Mouse (Mus musculus) neural tube, embryonic 14.5 days (tissue): ENCODE results near the gene Hcfc2. TPM values are rescaled to one million over a fixed set of nuclear protein-coding genes. Genes with fewer than 3 reads are reported as not detected.
A peak's percentile ranks its signal among the peaks of the same experiment; 100 is the strongest.

Source experiments
- ATAC-seq: fragments of 200-750 bp; cut with Nextera tagmentation; 2 replicates; pipeline ENCODE4 v1.8.0; 2017; ENCODE audit warnings: low read depth, mild to moderate bottlenecking, moderate TSS enrichment, moderate library complexity
- H3K27ac ChIP-seq: fragments of 300-500 bp; sonication (generic); 2 replicates; pipeline ENCODE4 v1.5.1; 2014; ENCODE audit warnings: low read depth, mild to moderate bottlenecking, control low read depth, low read length, moderate library complexity, mixed read lengths
- H3K27me3 ChIP-seq: fragments of 300-500 bp; sonication (generic); 2 replicates; pipeline ENCODE4 v1.6.1; 2014; ENCODE audit warnings: low read length; ENCODE audit not compliant: control insufficient read depth, insufficient read depth
- H3K36me3 ChIP-seq: fragments of 300-500 bp; sonication (generic); 2 replicates; pipeline ENCODE4 v1.6.1; 2014; ENCODE audit warnings: low read length, mixed read lengths; ENCODE audit not compliant: control insufficient read depth, insufficient read depth
- H3K4me1 ChIP-seq: fragments of 300-500 bp; sonication (generic); 2 replicates; pipeline ENCODE4 v1.6.1; 2014; ENCODE audit warnings: low read length; ENCODE audit not compliant: control insufficient read depth, insufficient read depth
- H3K4me2 ChIP-seq: fragments of 300-500 bp; sonication (generic); 2 replicates; pipeline ENCODE4 v1.6.1; 2014; ENCODE audit warnings: mild to moderate bottlenecking, low read depth, low read length, control low read depth
- H3K4me3 ChIP-seq: fragments of 300-500 bp; sonication (generic); 2 replicates; pipeline ENCODE4 v1.5.1; 2014; ENCODE audit warnings: low read depth, low read length, control low read depth, mixed read lengths
- H3K9ac ChIP-seq: fragments of 300-500 bp; sonication (generic); replicated peaks from 2 replicates; pipeline ENCODE4 v1.6.1; 2014; ENCODE audit warnings: low read depth, mild to moderate bottlenecking, control low read depth, low read length, mixed read lengths
- H3K9me3 ChIP-seq: fragments of 300-500 bp; sonication (generic); 2 replicates; pipeline ENCODE4 v1.6.1; 2016; ENCODE audit warnings: low read length; ENCODE audit not compliant: control insufficient read depth
- WGBS: fragments of 180-500 bp; shearing (Covaris S2); extraction: QIAGEN DNeasy Blood & Tissue Kit; methylation state at CpG from one replicate; pipeline ENCODE4 v1.1.7; 2014; 5-methylcytosine and 5-hydroxymethylcytosine counted together
- polyA plus RNA-seq: library from polyadenylated mRNA; unstranded; fragments of >200 nt; fragmentation: Nextera tagmentation; extraction: Ambion mirVana; gene quantifications from 2 replicates; pipeline ENCODE4 v1.2.1, GENCODE M21; 2014

The Hcfc2 gene
- polyA plus RNA-seq, 1 experiment from 2014 or later: 38.2 TPM

DNA sequence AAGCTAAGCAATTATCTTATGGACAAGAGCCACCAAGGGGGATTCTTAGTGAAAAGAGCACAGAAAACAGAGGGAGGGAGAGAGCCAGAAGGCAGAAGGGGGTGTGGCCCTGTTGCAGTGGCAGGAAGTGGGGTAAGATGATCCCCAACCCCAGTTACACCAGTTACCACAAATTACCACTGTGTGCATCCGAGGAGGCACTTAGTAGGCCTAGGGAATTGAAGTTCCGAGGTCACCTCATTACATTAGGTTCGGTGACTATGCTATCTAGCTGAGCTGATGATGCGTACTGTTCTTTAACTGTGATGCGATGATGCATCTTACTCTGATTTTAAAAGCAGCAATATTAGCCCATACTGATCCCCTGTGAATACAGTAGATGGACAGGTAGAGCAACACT is 63.7 kb downstream of the Hcfc2 start:
- H3K9me3 ChIP-seq: no peaks in the 10 kb centered on the region
- H3K27me3 ChIP-seq: no peaks in the 10 kb centered on the region
- H3K9ac ChIP-seq: no peak overlapping the region
- no peak overlapping the region for H3K4me2 ChIP-seq
- no peak overlapping the region for H3K4me3 ChIP-seq
- H3K27ac ChIP-seq: no peak overlapping the region
- ATAC-seq: no peak
- 95% methylated on average over 5 of the region's 5 CpGs for WGBS
- H3K4me1 ChIP-seq: peaks cover 22% of the 10 kb centered on the region
- H3K36me3 ChIP-seq: peaks cover 35% of the 10 kb centered on the region

DNA sequence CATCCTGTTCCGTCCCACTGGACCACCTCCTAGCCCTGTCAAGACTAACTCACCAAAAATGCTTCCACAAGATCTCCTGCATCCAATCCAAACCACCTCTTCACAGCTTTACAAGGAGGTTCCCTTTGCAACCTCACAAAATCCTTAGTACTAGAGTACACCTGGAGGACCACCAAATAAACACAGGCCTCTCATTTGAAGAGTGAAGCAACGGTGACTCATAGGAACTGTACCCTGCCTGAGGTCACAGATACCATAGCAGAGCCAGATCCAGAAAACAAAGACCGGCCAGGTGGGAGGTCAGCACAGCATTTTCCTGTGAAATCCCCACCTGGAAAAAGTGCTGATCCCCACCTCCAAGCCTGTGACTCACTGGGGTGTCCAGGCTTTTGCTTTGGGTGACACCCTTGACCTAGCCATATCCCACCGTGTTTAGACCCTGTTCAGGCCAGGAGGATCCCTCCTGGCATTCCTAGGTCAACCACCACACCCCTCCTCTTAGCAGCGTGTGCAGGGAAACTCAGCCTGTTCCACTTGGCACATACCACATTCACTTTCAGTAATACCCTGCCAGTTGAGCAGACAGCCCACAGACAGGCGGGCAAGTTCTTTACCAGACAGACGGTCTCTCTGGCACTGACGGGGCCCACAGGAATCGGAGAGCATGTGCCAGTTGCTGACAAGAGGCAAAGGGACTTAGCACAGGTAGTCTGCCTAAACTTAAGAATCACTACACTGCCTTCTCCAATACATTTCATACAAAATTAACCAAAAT is 65.3 kb downstream of the Hcfc2 start:
- no peak overlapping the region for H3K27ac ChIP-seq
- H3K4me3 ChIP-seq: no peak overlapping the region
- H3K9me3 ChIP-seq: no peaks in the 10 kb centered on the region
- peaks cover 22% of the 10 kb centered on the region for H3K4me1 ChIP-seq
- ATAC-seq: no peak
- H3K4me2 ChIP-seq: peak overlapping the region; percentile 31; the same call in 1 of the 2 replicates
- H3K36me3 ChIP-seq: peaks cover 24% of the 10 kb centered on the region
- H3K27me3 ChIP-seq: no peaks in the 10 kb centered on the region
- H3K9ac ChIP-seq: 0 out of 2 replicates have a peak overlapping the region, but pooled peaks have one; percentile 0
- 75% methylated on average over 9 of the region's 9 CpGs for WGBS

GRCm38 (mm10) chr10:82762756-82763681 is 67.1 kb downstream of the Hcfc2 start:
- H3K9me3 ChIP-seq: no peaks in the 10 kb centered on the region
- H3K36me3 ChIP-seq: peaks cover 15% of the 10 kb centered on the region; the same call in 1 of the 2 replicates
- peak overlapping the region; percentile 97 for H3K9ac ChIP-seq
- peak overlapping the region; percentile 88 for H3K4me3 ChIP-seq
- peak overlapping the region; percentile 60 for H3K4me2 ChIP-seq
- H3K4me1 ChIP-seq: peaks cover 18% of the 10 kb centered on the region
- peak; percentile 57 for ATAC-seq
- WGBS: under 1% methylated on average over 46 of the region's 48 CpGs
- peak overlapping the region; percentile 99 for H3K27ac ChIP-seq
- H3K27me3 ChIP-seq: no peaks in the 10 kb centered on the region

DNA sequence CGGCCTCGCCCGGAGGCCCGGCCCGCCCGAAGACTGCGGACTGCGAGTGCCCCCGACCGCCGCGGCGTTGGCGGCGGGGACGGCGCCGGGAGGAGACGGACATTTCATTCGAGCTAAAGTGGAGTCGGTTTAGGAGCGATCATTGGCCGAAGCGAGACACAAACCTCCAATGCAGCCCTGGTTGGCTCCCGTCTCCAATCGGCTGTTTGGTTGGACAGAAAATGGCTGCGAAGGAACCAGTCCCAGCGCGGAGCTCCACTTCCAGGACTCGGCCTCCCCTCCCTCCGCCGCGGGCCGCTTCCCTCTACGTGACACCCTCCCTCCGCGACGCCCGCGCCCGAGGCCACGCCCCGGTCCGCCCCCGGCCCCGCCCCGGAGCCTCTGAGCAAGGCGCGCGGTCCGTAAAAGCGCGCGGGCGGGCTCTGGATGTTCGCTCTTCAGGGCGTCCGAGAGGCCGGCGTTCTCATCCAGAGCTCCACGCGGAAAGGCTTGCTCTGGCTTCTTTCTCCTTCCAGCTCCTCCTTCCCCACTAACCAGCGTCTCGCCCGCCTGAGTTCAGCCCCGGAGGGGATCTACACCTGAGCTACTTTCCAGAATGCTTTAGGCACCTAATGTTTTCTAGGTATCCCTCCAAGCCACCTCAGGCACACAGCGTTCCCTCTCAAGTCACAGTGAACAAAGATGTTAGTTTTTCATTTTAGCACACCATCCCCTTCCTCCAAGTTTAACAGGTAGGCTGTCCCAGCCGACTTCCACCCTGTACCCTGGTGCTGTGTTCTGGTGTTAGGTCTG is 68.1 kb downstream of the Hcfc2 start, which contains the start of gene Nfyb:
Gene Nfyb (minus strand): TSS at position 305 of the 792 bp plus-strand sequence.
- peaks cover 18% of the 10 kb centered on the region for H3K4me1 ChIP-seq
- H3K9ac ChIP-seq: peak within 1 kb of the TSS; percentile 97
- H3K36me3 ChIP-seq: peaks cover 5% of the 10 kb centered on the region; the same call in 1 of the 2 replicates
- H3K27me3 ChIP-seq: no peaks in the 10 kb centered on the region
- H3K4me3 ChIP-seq: peak within 1 kb of the TSS; percentile 88
- peak; percentile 97 for ATAC-seq
- WGBS: 2% methylated on average over 47 of the region's 68 CpGs
- H3K27ac ChIP-seq: peak within 1 kb of the TSS; percentile 99
- no peaks in the 10 kb centered on the region for H3K9me3 ChIP-seq
- peak within 1 kb of the TSS; percentile 60 for H3K4me2 ChIP-seq

DNA sequence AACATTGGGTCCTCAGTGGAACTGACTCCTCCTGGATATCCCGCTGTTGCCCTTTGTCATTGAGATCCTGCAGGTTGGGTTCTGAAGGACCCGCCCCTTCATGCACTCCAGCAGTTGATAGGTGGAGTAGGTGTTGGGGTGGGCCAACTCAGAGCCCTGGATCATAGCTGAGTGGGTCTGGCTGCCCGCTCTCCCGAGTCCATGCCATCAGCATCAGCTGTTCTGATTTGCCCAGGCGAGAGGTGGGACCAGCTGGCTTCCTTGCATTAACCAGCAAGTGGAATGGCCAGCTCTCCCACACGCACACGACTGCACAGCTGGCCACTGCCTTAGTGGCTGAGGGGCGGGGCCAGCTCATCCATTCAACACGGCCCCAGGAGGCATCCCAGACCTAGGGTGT is 72.9 kb downstream of the Hcfc2 start:
- no peaks in the 10 kb centered on the region for H3K36me3 ChIP-seq
- H3K27ac ChIP-seq: no peak overlapping the region
- no peaks in the 10 kb centered on the region; the same call in 1 of the 2 replicates for H3K4me1 ChIP-seq
- ATAC-seq: no peak
- 18% methylated on average over 9 of the region's 9 CpGs for WGBS
- no peaks in the 10 kb centered on the region for H3K27me3 ChIP-seq
- H3K9ac ChIP-seq: no peak overlapping the region
- H3K4me3 ChIP-seq: no peak overlapping the region
- H3K4me2 ChIP-seq: no peak overlapping the region
- no peaks in the 10 kb centered on the region for H3K9me3 ChIP-seq

GRCm38 (mm10) chr10:82770713-82771112 is 74.8 kb downstream of the Hcfc2 start:
- Histone ChIP-seq H3K4me2 (no peak overlapping the region), H3K27ac (no peak overlapping the region), H3K9me3 (no peaks in the 10 kb centered on the region), H3K4me1 (no peaks in the 10 kb centered on the region), H3K27me3 (no peaks in the 10 kb centered on the region), H3K4me3 (no peak overlapping the region), H3K9ac (no peak overlapping the region), H3K36me3 (no peaks in the 10 kb centered on the region)
- WGBS: 98% methylated on average over 2 of the region's 2 CpGs
- ATAC-seq: no peak

DNA sequence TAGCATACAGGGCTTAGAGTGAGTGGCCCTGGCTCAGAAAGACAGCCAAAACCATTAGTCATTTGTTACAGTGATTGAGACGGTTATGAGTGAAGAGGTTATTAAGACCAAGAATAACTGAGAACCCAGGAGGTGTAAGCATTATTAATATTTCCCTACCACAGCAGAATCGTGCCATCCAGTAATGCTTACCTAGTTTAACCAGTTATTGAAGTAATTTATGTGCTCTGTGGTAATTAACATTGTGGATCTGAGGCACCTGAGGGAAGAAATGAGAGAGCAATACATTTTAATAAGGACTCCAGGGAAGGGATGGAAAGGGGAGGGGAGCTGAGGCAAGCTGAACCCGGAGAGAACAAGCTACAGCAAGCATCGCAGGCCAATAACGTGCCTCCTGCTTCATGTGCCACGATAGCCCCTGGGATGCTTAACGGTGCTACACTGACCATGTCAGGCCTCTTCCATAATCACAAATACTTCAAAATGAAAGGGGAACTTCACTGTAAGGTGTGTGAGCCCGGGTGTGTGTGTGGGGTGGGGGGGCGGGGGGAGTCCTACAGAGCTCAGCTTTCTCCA is 75.7 kb downstream of the Hcfc2 start:
- Histone ChIP-seq H3K27ac (no peak overlapping the region), H3K9me3 (no peaks in the 10 kb centered on the region)
- WGBS: 55% methylated on average over 9 of the region's 9 CpGs

GRCm38 (mm10) chr10:82774841-82775240 is 78.9 kb downstream of the Hcfc2 start:
- Histone ChIP-seq H3K4me1 (0 out of 2 replicates have a peak, but pooled peaks cover 4% of the 10 kb centered on the region), H3K4me2 (no peak overlapping the region), H3K27me3 (no peaks in the 10 kb centered on the region), H3K9ac (no peak overlapping the region), H3K36me3 (no peaks in the 10 kb centered on the region), H3K4me3 (no peak overlapping the region), H3K27ac (no peak overlapping the region), H3K9me3 (no peaks in the 10 kb centered on the region)
- WGBS: 91% methylated on average over 5 of the region's 5 CpGs
- ATAC-seq: no peak

More for the DNA sequence above, 75.7 kb downstream of the Hcfc2 start:
- no peak overlapping the region for H3K9ac ChIP-seq
- no peak overlapping the region for H3K4me2 ChIP-seq
- no peaks in the 10 kb centered on the region for H3K27me3 ChIP-seq
- H3K36me3 ChIP-seq: no peaks in the 10 kb centered on the region
- no peaks in the 10 kb centered on the region for H3K4me1 ChIP-seq
- ATAC-seq: peak; percentile 59; the same call in 1 of the 2 replicates
- no peak overlapping the region for H3K4me3 ChIP-seq
